Mouse (Mus musculus): ENCODE results near the gene Strn3. TPM values are rescaled to one million over a fixed set of nuclear protein-coding genes. Genes with fewer than 3 reads are reported as not detected.
"Not testable (repeated sequence)": the region's sequence is repeated elsewhere in the genome, so short reads cannot be mapped to it uniquely, and the experiment has no call there.

Strn3 gene
- polyA plus RNA-seq, 1 experiment from 2014 or later, result 45.7 TPM

DNA sequence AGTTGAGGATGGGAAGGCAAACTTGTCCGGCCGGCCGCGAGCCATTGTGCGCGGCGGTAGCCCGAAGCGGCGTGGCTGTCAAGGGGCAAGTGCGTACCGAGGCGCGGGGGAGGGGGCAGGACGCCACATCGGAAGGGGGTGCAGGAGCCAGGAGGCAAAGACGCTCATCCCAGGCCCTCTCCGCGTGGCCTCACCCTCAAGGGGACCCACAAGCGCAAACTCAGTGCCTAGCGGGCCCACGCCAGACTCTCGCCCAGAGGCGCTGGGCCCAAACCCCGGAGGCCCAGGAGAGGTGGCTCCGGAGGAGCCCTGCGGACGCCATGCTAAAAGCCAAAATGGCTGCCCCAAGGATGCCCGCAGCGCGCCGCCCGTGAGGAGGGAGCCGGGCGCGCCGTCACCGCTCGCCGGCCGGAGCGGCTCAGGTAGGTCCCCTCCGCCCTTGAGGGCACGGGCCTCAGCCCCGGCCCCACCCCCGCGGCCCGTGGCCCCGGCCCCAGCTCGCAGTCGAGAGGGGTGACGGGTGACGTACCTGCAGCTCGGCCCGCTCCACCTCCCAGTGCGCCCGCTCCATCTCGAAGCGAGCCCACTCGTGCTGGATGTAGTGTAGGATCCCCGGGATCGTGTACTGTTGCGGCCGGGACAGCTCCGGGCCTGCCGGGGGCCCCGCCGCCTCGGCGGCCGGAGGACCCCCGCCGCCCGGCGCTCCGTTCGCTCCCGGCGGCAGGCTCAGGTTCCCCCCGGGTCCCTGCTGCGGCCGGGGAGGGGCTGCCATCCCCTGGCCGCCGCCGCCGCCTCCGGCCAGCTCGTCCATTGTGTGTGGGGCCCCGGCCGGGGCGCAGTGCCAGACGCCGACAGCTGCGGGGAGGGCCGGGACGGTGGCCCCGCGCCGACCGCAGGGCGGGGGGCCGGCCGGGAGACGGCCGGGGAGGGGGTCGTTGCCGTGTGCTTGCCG lies 528 bp downstream of the Strn3 start, which contains the start of gene Ap4s1:
Gene Ap4s1, plus strand, starts transcription at position 141 of the 952 bp plus-strand sequence.
- ATAC-seq, result peak; percentile 85
- peak within 1 kb of the TSS; percentile 100 for H3K27ac ChIP-seq
- peak within 1 kb of the TSS; percentile 84 for H3K4me2 ChIP-seq (replicated peaks)
- H3K4me1 ChIP-seq (replicated peaks), result peaks cover 22% of the 10 kb centered on the region
- peak within 1 kb of the TSS; percentile 97 for H3K4me3 ChIP-seq (replicated peaks)
- H3K9me3 ChIP-seq, result no peaks in the 10 kb centered on the region
- under 1% methylated on average over 108 of the region's 108 CpGs for WGBS
- peak within 1 kb of the TSS; percentile 99 for H3K9ac ChIP-seq (replicated peaks)
- no peaks in the 10 kb centered on the region for H3K36me3 ChIP-seq
- H3K27me3 ChIP-seq, result no peaks in the 10 kb centered on the region

DNA sequence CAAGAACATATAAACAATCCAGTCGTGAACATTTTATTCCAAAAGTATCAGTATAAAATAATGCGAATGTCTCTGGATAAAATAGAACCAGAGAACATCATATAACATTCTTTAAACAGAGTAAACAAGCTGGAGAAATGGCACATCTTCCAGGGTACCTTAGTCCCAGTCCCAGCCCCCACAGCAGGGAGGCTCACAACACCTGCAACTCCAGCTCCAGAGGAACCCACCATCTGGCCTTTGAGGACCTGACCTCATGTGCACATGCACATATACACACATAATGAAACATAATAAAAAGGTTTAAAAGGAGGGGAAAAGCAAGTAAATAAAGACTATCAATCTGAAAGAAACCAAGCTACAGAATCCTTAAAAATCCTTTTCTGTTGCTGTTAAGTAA lies 3.2 kb downstream of the Strn3 start:
- ATAC-seq, result no peak
- Histone ChIP-seq H3K4me2 (replicated peaks) (no peak overlapping the region), H3K4me1 (replicated peaks) (peaks cover 22% of the 10 kb centered on the region), H3K27ac (no peak overlapping the region), H3K9me3 (no peaks in the 10 kb centered on the region), H3K9ac (replicated peaks) (no peak overlapping the region), H3K27me3 (no peaks in the 10 kb centered on the region), H3K4me3 (replicated peaks) (no peak overlapping the region), H3K36me3 (no peaks in the 10 kb centered on the region)
- WGBS, result 92% methylated on average over 2 of the region's 2 CpGs

DNA sequence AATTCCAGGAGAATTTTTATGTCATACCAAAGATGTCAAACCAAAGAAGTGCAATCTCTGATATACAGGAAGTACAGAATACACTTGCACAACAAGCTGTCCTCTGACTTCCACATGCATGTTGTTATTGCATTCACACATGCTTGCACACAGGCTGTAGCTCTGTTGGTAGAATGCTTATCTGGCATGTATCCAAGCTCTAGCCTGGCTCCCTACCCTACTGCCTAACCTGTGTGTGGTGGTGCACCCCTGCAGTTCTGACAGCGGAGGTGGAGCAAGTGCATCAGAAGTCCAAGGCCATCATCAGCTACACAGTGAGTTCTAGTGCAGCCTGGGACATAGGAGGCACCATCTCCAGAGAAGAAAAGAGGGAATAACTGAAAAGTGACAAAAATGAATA lies 12.9 kb downstream of the Strn3 start:
- H3K4me2 ChIP-seq (replicated peaks), result no peak overlapping the region
- ATAC-seq, result no peak
- 74% methylated on average over 1 of the region's 1 CpGs for WGBS

DNA sequence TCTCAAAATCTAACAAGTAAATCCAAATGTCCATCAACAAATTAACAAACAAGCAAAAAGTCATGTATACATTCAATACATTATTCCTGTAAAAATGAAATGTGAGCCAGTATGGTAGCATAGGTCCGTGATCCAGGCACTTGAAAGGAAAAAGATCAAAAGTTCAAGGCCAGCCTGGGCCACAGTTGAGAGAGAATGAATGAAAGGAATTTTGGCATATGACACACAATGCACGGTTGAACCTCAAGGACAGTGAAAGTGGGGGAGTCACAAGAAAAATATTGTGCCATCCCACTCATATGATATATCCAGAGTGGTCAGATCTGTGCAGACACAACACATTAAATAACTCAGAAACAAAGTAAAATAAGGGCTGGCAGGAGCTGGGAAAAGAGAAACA lies 15.3 kb downstream of the Strn3 start:
- 60% methylated on average over 2 of the region's 2 CpGs for WGBS
- H3K27me3 ChIP-seq, result no peaks in the 10 kb centered on the region
- no peak for ATAC-seq

More for the DNA sequence above, 12.9 kb downstream of the Strn3 start:
- no peak overlapping the region for H3K9ac ChIP-seq (replicated peaks)
- H3K9me3 ChIP-seq, result no peaks in the 10 kb centered on the region
- H3K27ac ChIP-seq, result no peak overlapping the region
- H3K27me3 ChIP-seq, result no peaks in the 10 kb centered on the region
- H3K4me1 ChIP-seq (replicated peaks), result peaks cover 12% of the 10 kb centered on the region
- no peaks in the 10 kb centered on the region for H3K36me3 ChIP-seq
- no peak overlapping the region for H3K4me3 ChIP-seq (replicated peaks)

DNA sequence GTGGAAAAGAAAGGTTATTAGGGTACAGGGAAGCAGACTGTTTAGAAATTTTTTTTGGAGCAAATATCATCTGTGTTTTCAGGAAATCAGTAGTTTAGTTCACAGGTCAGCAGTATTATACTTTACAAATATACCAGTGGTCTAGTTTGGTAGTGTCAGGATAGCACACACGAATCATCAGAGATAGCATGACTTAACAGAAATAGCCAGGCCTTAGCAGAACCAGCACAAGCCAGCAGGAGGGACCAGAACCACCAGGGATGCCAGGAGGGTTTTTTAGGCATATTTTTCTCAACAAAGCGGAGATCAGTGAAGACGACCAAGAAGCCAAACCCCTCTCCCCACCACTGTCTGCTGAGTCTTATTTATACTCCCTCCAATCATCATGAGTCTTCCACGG lies 18.4 kb downstream of the Strn3 start:
- H3K4me1 ChIP-seq (replicated peaks), result peaks cover 26% of the 10 kb centered on the region
- WGBS, result 73% methylated on average over 4 of the region's 4 CpGs
- no peak for ATAC-seq
- H3K36me3 ChIP-seq, result no peaks in the 10 kb centered on the region
- no peaks in the 10 kb centered on the region for H3K27me3 ChIP-seq
- no peak overlapping the region for H3K4me2 ChIP-seq (replicated peaks)
- H3K27ac ChIP-seq, result no peak overlapping the region
- H3K4me3 ChIP-seq (replicated peaks), result no peak overlapping the region
- H3K9ac ChIP-seq (replicated peaks), result no peak overlapping the region
- no peaks in the 10 kb centered on the region for H3K9me3 ChIP-seq

More for the DNA sequence above, 15.3 kb downstream of the Strn3 start:
- Histone ChIP-seq H3K4me1 (replicated peaks) (peaks cover 28% of the 10 kb centered on the region), H3K9ac (replicated peaks) (no peak overlapping the region), H3K9me3 (no peaks in the 10 kb centered on the region), H3K4me3 (replicated peaks) (no peak overlapping the region), H3K36me3 (no peaks in the 10 kb centered on the region), H3K27ac (no peak overlapping the region), H3K4me2 (replicated peaks) (no peak overlapping the region)

DNA sequence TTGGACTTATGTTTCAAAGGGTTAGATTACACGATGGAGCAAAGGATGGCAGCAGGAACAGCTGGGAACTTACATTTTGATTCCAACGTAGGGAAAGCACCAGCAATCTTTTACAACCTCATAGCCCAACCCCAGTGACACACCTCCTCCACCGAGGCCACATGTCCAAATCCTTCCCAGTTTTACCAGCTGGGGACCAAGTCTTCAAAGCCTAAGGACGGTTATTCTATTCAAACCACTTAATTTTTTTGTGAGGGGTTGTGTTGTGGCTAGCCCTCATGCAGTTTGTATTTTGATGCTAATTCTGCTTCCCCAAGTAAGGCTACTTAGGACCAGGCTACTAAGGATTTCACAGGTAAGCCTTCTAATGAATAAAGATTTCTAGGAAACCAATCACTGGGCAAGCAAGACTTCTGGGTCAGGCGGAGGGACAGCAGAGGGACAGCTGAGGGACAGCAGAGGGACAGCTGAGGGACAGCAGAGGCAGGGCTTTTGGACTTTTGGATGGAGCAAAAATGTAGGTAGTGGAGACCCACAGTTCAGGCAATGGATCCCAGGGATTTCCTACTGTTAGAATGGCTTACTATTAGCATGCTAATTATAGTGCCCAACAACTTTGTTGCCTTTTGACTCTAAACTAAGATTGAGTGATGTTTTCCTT lies 20.3 kb downstream of the Strn3 start:
- WGBS, result 26% methylated on average over 5 of the region's 5 CpGs
- Histone ChIP-seq H3K27ac (no peak overlapping the region), H3K27me3 (no peaks in the 10 kb centered on the region), H3K4me3 (replicated peaks) (no peak overlapping the region), H3K4me1 (replicated peaks) (peaks cover 27% of the 10 kb centered on the region), H3K9me3 (no peaks in the 10 kb centered on the region), H3K36me3 (no peaks in the 10 kb centered on the region), H3K4me2 (replicated peaks) (no peak overlapping the region), H3K9ac (replicated peaks) (no peak overlapping the region)
- ATAC-seq, result no peak

DNA sequence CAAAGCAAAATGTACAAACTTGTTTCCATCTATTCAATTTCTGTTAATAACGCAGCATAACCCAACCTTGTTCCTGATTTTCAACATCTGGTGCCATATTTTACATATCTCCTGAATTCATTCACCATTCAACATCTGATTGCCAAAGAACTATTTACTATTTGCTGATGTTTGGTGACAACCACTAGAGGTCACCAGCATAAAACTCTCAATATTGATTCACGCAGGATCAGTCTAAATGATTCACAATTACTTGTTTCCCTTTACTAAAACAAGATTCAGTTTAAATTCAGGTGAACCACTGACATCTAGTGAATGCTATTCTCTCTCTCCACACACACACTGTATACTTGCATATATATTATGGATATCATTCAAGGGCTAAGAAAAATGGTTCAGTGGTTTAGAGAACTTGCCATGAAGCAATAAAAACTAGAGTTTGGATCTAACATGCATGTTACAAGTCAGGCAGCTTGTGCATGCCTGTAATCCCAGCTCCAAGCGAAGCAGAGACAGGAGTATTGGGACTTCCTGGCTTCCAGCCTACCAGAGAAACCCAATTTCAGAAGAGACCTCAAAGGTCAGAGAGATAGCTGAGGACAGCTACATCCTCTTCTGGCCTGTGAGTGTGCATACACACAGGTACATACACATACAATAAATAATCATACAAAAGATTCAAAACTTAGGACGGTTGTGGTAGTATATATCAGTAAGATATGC lies 24.8 kb downstream of the Strn3 start:
- Histone ChIP-seq H3K36me3 (no peaks in the 10 kb centered on the region), H3K27me3 (no peaks in the 10 kb centered on the region), H3K9ac (replicated peaks) (no peak overlapping the region), H3K4me2 (replicated peaks) (no peak overlapping the region), H3K9me3 (no peaks in the 10 kb centered on the region), H3K27ac (no peak overlapping the region), H3K4me1 (replicated peaks) (peaks cover 24% of the 10 kb centered on the region), H3K4me3 (replicated peaks) (no peak overlapping the region)
- 80% methylated on average over 4 of the region's 4 CpGs for WGBS
- 0 out of 2 replicates have a peak, but pooled peaks have one; percentile 6 for ATAC-seq

DNA sequence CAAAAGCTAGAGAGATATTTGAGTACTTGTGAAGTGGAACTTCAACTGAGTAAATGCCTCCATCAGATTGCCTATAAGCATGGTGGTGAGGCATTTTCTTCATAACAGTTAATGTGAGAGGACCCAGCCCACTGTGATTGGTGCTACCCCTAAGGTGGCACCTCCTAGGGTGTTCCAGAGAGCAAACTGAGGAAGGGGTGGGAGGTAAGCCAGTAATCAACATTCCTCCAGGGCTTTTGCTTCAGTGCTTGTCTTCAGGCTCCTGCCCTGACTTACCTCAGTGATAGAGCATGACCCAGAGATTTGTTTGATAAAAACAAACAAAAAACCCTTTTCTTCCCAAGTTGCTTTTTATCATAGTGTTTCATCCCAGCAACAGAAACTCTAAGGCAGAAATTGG lies 27.8 kb downstream of the Strn3 start:
- Histone ChIP-seq H3K9ac (replicated peaks) (no peak overlapping the region), H3K9me3 (no peaks in the 10 kb centered on the region), H3K4me1 (replicated peaks) (peaks cover 16% of the 10 kb centered on the region; the same call in 1 of the 2 replicates), H3K4me3 (replicated peaks) (no peak overlapping the region), H3K4me2 (replicated peaks) (no peak overlapping the region), H3K27ac (no peak overlapping the region), H3K36me3 (no peaks in the 10 kb centered on the region), H3K27me3 (no peaks in the 10 kb centered on the region)
- ATAC-seq, result no peak

DNA sequence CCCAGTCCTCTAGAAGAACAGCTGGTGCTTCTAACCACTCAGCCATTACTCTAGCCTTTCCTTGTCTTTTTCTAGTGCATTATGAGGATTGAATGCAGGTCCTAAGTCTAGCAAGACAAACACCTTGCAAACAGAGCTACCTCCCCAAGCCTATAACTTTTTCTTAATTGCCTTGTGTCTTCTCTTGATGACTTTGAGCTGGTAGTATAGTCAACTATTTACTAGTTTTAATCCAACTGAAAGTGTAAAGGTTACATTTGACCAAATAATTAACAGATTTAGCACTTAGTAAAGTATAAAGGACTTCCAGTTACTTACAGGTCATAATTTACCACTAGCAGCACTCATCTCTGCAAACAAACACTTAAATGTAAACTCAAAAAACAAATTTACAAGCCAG lies 28.7 kb downstream of the Strn3 start:
- H3K36me3 ChIP-seq, result no peaks in the 10 kb centered on the region
- no peaks in the 10 kb centered on the region for H3K9me3 ChIP-seq
- no peak for ATAC-seq
- no peak overlapping the region for H3K9ac ChIP-seq (replicated peaks)
- H3K4me3 ChIP-seq (replicated peaks), result no peak overlapping the region
- no peaks in the 10 kb centered on the region for H3K27me3 ChIP-seq
- H3K27ac ChIP-seq, result no peak overlapping the region
- no peak overlapping the region for H3K4me2 ChIP-seq (replicated peaks)
- H3K4me1 ChIP-seq (replicated peaks), result peaks cover 16% of the 10 kb centered on the region; the same call in 1 of the 2 replicates

DNA sequence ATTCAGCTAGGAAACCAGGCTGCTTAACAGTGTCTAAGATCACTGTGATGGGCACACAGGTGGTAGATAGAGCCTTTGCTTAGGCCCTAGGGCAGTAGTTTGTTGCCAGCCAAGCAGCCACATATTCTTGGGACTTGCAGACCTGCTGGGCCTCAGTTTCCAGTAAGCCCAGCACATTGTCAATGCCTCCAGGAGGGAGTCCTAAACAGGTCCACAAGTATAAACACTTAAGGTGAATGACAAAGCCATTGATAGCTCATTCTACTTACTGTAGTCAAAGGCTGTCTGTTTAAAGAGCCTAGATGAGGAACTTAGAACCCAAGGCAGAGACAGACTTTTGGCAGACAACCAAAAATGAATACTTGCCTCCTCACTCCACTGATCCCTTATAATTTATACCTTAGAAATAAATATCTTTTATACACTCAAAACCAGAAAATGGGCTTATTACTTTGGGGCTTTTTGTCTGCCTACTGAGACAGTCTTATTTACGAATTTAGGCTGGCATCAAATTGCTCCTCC lies 35.7 kb downstream of the Strn3 start:
- Histone ChIP-seq H3K4me2 (replicated peaks) (no peak overlapping the region), H3K4me1 (replicated peaks) (no peaks in the 10 kb centered on the region), H3K27me3 (no peaks in the 10 kb centered on the region), H3K9ac (replicated peaks) (no peak overlapping the region), H3K27ac (no peak overlapping the region), H3K36me3 (peaks cover 16% of the 10 kb centered on the region), H3K4me3 (replicated peaks) (no peak overlapping the region), H3K9me3 (no peaks in the 10 kb centered on the region)
- WGBS, result 83% methylated on average over 1 of the region's 1 CpGs
- no peak for ATAC-seq

DNA sequence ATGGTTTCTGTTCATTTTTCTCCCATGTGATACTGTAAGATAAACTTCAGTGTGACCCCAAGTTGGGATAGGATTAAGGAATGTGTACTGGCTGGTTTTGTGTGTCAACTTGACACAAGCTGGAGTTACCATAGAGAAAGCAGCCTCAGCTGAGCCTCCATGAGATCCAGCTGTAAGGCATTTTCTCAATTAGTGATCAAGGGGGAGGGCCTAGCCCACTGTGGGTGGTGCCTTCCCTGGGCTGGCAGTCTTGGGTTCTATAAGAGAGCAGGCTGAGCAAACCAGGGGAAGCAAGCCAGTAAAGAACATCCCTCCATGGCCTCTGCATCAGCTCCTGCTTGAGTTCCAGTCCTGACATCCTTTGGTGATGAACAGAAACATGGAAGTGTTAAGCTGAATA lies 42.3 kb downstream of the Strn3 start:
- H3K27me3 ChIP-seq; H3K4me1 ChIP-seq (replicated peaks); H3K9ac ChIP-seq (replicated peaks); H3K4me2 ChIP-seq (replicated peaks); H3K9me3 ChIP-seq; ATAC-seq; H3K27ac ChIP-seq; H3K4me3 ChIP-seq (replicated peaks): not testable (repeated sequence)
- H3K36me3 ChIP-seq, result peaks cover 28% of the 10 kb centered on the region

DNA sequence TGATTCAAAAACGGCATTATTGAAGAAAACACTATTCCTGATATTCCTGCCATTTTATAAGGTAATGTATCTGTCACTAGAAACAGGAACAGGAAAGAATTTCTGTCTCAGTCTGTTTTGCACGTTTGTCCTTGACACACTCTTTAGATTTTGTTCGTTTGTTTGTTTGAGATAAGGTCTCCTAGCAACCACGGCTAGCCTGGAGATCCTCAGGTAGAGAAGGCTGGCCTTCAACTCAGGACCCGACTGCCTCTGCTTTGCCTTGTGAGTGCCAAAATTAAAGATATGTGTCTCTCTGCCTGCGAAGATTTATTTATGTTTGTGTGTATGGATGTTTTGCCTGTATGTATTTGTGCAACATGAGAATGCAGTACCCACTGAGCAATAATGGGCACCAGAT lies 49.8 kb downstream of the Strn3 start:
- no peaks in the 10 kb centered on the region for H3K9me3 ChIP-seq
- 72% methylated on average over 6 of the region's 6 CpGs for WGBS
- no peak for ATAC-seq

More for the DNA sequence above, 49.8 kb downstream of the Strn3 start:
- H3K4me2 ChIP-seq (replicated peaks), result no peak overlapping the region
- no peaks in the 10 kb centered on the region for H3K4me1 ChIP-seq (replicated peaks)
- no peak overlapping the region for H3K4me3 ChIP-seq (replicated peaks)
- no peaks in the 10 kb centered on the region for H3K27me3 ChIP-seq
- no peak overlapping the region for H3K9ac ChIP-seq (replicated peaks)
- no peak overlapping the region for H3K27ac ChIP-seq
- no peaks in the 10 kb centered on the region for H3K36me3 ChIP-seq

All from midbrain, embryonic 13.5 days (tissue).